Mouse (Mus musculus) kidney, embryonic 16.5 days (tissue): ENCODE data around the gene Osm. TPM values are rescaled to one million over a fixed set of nuclear protein-coding genes. Genes with fewer than 3 reads are reported as not detected.
A peak's percentile ranks its signal among the peaks of the same experiment; 100 is the strongest.

Experiments used
- ATAC-seq: fragments of 200-750 bp; cut with Nextera tagmentation; 2 replicates; pipeline ENCODE4 v1.8.0; 2017; ENCODE audit warnings: moderate TSS enrichment; ENCODE audit not compliant: low FRiP score, low TSS enrichment
- H3K27ac ChIP-seq: fragments of 300-500 bp; sonication (generic); 2 replicates; pipeline ENCODE4 v1.5.1; 2014; ENCODE audit warnings: low read length
- H3K27me3 ChIP-seq: fragments of 300-500 bp; sonication (generic); 2 replicates; pipeline ENCODE4 v1.6.1; 2014; ENCODE audit warnings: low read length, control low read depth, mixed read lengths; ENCODE audit not compliant: insufficient read depth
- H3K36me3 ChIP-seq: fragments of 300-500 bp; sonication (generic); 2 replicates; pipeline ENCODE4 v1.6.1; 2014; ENCODE audit warnings: low read length, control low read depth, mixed read lengths; ENCODE audit not compliant: insufficient read depth
- H3K4me1 ChIP-seq: fragments of 300-500 bp; sonication (generic); 2 replicates; pipeline ENCODE4 v1.6.1; 2014; ENCODE audit warnings: low read length, control low read depth, mixed read lengths; ENCODE audit not compliant: insufficient read depth
- H3K4me2 ChIP-seq: fragments of 300-500 bp; sonication (generic); replicated peaks from 2 replicates; pipeline ENCODE4 v1.6.1; 2014; ENCODE audit warnings: low read depth, low read length
- H3K4me3 ChIP-seq: fragments of 300-500 bp; sonication (generic); 2 replicates; pipeline ENCODE4 v1.5.1; 2014; ENCODE audit warnings: mild to moderate bottlenecking, low read length
- H3K9ac ChIP-seq: fragments of 300-500 bp; sonication (generic); replicated peaks from 2 replicates; pipeline ENCODE4 v1.6.1; 2014; ENCODE audit warnings: low read length
- H3K9me3 ChIP-seq: fragments of 300-500 bp; sonication (generic); 2 replicates; pipeline ENCODE4 v1.6.1; 2016; ENCODE audit warnings: low read length, control low read depth
- WGBS: fragments of 180-500 bp; shearing (Covaris S2); extraction: QIAGEN DNeasy Blood & Tissue Kit; methylation state at CpG from one replicate; pipeline ENCODE4 v1.1.7; 2014; 5-methylcytosine and 5-hydroxymethylcytosine counted together
- polyA plus RNA-seq: library from polyadenylated mRNA; unstranded; fragments of >200 nt; fragmentation: Nextera tagmentation; extraction: Ambion mirVana; gene quantifications from 2 replicates; pipeline ENCODE4 v1.2.1, GENCODE M21; 2015

The Osm gene
- polyA plus RNA-seq, 1 experiment from 2014 or later = not detected

DNA sequence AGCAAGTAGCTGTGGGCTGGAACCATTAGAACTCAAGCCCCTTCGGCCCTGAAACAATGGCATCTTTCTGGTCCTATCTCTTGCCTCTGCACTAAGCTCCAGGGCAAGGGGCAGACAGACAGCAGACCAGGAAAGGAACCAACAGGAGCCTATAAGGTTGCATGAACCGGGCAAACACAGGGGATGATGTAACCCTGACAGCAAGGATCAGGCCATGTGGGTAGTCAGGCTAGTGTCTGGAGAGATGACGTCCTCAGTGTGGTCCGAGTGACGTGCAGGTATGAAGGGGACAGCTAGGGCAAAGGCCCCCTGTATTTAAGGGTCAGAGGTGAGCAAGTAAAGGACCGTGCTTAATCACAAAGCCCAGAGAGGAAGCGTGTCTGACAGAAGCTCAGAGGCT lies 14.1 kb downstream of the Osm start:
- ATAC-seq = no peak

GRCm38 (mm10) chr11:4251376-4251775 lies 15.2 kb downstream of the Osm start:
- no peak overlapping the region for H3K27ac ChIP-seq
- no peaks in the 10 kb centered on the region for H3K36me3 ChIP-seq
- no peak overlapping the region for H3K4me2 ChIP-seq
- H3K4me1 ChIP-seq = no peaks in the 10 kb centered on the region
- H3K27me3 ChIP-seq = no peaks in the 10 kb centered on the region
- H3K9me3 ChIP-seq = no peaks in the 10 kb centered on the region
- no peak for ATAC-seq
- no peak overlapping the region for H3K9ac ChIP-seq
- H3K4me3 ChIP-seq = no peak overlapping the region
- 82% methylated on average over 3 of the region's 3 CpGs for WGBS

More for the DNA sequence above, 14.1 kb downstream of the Osm start:
- H3K36me3 ChIP-seq = no peaks in the 10 kb centered on the region
- H3K9ac ChIP-seq = no peak overlapping the region
- H3K4me1 ChIP-seq = no peaks in the 10 kb centered on the region
- no peaks in the 10 kb centered on the region for H3K27me3 ChIP-seq
- no peak overlapping the region for H3K4me3 ChIP-seq
- no peaks in the 10 kb centered on the region for H3K9me3 ChIP-seq
- WGBS = 72% methylated on average over 7 of the region's 7 CpGs
- H3K4me2 ChIP-seq = no peak overlapping the region
- no peak overlapping the region for H3K27ac ChIP-seq

DNA sequence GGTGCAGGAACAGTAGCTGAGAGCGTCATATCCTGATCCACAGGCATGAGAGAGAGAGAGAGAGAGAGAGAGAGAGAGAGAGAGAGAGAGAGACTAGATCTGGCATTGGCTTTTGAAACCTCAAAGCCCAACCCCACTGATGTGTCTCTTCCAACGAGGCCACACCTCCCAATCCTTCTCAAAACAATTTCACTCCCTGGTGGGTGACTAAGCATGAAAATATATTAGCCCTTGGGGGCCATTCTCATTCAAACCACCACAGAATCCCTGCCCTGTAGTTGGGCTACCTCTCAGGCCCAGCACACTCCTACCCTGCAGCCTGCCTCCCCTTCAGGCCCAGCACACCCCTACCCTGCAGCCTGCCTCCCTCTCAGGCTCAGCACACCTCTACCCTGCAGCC lies 16.7 kb downstream of the Osm start:
- WGBS = 65% methylated on average over 2 of the region's 2 CpGs

DNA sequence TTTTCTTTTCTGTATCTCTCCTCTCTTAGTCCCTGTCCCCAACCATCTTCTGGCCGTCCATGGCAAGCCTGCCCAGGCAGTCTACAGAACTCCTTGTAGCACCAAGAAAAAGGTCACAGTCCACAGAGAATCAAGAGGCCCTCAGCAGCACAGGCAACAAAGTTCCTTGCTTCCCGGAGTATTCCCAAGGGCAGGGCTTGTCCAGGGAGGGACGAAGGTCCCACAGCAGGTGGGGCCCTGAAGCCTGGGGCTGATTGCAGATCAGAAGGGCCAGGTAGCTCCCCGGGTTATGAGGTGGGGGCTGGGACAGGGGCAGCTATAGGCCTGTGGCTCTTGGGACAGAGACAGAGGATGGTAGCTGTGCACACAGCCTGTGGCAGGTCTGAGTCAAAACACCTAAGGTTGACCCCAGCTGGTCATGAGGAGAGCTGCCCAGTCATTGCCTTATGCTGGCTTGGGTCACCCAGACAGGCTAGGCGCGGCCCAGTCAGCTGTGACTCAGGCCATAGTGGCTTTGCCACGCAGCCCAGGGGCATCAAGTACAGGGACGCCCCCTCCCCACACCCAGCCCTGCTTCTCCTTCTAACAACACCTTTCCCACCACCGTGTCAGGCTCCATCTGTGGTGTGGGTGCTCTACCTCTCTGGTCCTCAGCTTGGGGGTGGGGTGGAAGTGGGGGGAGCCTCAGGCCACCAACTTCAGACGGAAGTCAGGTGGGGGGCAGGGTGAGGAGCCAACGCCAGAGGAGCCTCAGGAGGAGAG lies 20.8 kb downstream of the Osm start, which contains the start of gene Lif:
Lif (plus strand) TSS at position 712 of the 762 bp plus-strand sequence.
- 57% methylated on average over 11 of the region's 11 CpGs for WGBS
- ATAC-seq = no peak
- Histone ChIP-seq H3K4me2 (no peak within 1 kb of the TSS), H3K9me3 (no peaks in the 10 kb centered on the region), H3K27me3 (no peaks in the 10 kb centered on the region), H3K36me3 (no peaks in the 10 kb centered on the region), H3K27ac (no peak within 1 kb of the TSS), H3K9ac (no peak within 1 kb of the TSS), H3K4me3 (no peak within 1 kb of the TSS), H3K4me1 (peaks cover 21% of the 10 kb centered on the region)

More for the DNA sequence above, 16.7 kb downstream of the Osm start:
- no peaks in the 10 kb centered on the region for H3K9me3 ChIP-seq
- no peak overlapping the region for H3K4me3 ChIP-seq
- no peak overlapping the region for H3K9ac ChIP-seq
- no peaks in the 10 kb centered on the region for H3K36me3 ChIP-seq
- no peak for ATAC-seq
- no peaks in the 10 kb centered on the region for H3K27me3 ChIP-seq
- H3K27ac ChIP-seq = no peak overlapping the region
- H3K4me2 ChIP-seq = no peak overlapping the region
- H3K4me1 ChIP-seq = no peaks in the 10 kb centered on the region

DNA sequence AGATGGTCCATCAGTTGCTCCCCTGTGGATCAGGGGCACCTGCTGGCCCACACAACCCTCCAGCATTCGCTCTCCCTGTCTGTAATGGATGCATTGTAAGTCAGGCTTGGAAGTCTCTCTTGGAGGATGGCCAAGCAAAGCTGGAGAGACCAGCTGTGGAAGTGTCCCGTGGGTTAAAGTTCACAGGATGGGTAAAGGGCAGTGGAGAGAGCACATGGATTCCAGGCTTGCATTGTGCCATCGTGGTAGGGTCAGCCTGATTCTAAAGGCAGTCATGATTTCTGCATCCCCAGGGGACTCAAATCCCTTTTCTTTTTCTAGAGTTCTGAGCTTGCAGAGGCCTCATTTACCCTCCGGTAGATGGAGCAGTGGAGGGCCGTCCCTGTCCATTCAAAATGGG lies 21.5 kb downstream of the Osm start:
- Histone ChIP-seq H3K4me2 (no peak overlapping the region), H3K27ac (no peak overlapping the region)
- WGBS = 59% methylated on average over 5 of the region's 5 CpGs

DNA sequence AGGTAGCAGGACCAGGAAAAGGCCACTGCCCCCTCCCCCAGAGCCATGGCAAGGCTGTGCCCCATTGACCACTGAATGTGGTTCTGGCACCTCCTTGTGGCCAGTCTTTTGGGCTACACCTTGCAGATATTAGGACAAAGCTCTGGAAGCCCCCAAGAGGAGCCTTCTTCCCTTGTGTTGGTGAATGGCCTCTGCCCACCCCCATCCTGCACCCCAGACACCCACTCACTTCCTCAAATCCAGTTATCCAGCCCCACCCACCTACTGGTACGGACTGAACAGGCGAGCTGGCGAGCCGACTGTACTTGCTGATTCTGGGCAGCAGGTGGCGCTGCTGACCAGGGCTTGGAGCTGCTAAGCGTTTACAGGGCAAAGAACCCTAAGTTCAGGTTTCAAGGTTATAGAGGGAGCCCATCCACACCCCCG lies 22.4 kb downstream of the Osm start:
- Histone ChIP-seq H3K36me3 (no peaks in the 10 kb centered on the region), H3K4me2 (peak overlapping the region; percentile 47), H3K27me3 (no peaks in the 10 kb centered on the region), H3K4me3 (0 out of 2 replicates have a peak overlapping the region, but pooled peaks have one; percentile 22), H3K9ac (no peak overlapping the region), H3K4me1 (peaks cover 35% of the 10 kb centered on the region), H3K27ac (no peak overlapping the region), H3K9me3 (no peaks in the 10 kb centered on the region)
- under 1% methylated on average over 7 of the region's 7 CpGs for WGBS
- ATAC-seq = peak; percentile 33

More for the DNA sequence above, 21.5 kb downstream of the Osm start:
- Histone ChIP-seq H3K4me1 (peaks cover 26% of the 10 kb centered on the region), H3K36me3 (no peaks in the 10 kb centered on the region), H3K9ac (no peak overlapping the region), H3K4me3 (no peak overlapping the region), H3K9me3 (no peaks in the 10 kb centered on the region), H3K27me3 (no peaks in the 10 kb centered on the region)
- ATAC-seq = no peak

GRCm38 (mm10) chr11:4260463-4261187 lies 24.4 kb downstream of the Osm start:
- H3K4me3 ChIP-seq = no peak overlapping the region
- H3K27ac ChIP-seq = no peak overlapping the region
- WGBS = 27% methylated on average over 14 of the region's 14 CpGs
- H3K27me3 ChIP-seq = peaks cover 7% of the 10 kb centered on the region
- 0 out of 2 replicates have a peak overlapping the region, but pooled peaks have one; percentile 22 for H3K9ac ChIP-seq
- H3K9me3 ChIP-seq = no peaks in the 10 kb centered on the region
- peaks cover 44% of the 10 kb centered on the region for H3K4me1 ChIP-seq
- H3K36me3 ChIP-seq = no peaks in the 10 kb centered on the region
- ATAC-seq = no peak
- H3K4me2 ChIP-seq = peak overlapping the region; percentile 26; the same call in 1 of the 2 replicates

DNA sequence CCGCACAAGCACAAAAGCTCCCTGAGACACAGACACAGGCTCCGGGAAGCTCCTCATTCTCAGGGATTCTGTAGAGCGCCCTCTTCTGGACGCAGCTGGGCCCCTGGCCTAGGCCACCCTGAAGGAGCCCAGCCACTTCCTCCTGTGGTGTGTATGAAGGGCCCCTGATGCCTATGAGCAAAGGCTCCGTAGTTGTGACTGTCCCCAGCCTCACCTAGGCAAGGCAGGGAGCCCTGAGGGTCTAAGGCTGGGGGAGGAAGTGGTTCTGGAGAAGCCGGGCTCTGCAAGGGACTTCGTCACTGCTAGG lies 24.9 kb downstream of the Osm start:
- WGBS = 41% methylated on average over 7 of the region's 7 CpGs
- H3K27ac ChIP-seq = no peak overlapping the region
- peak; percentile 25; the same call in 1 of the 2 replicates for ATAC-seq

GRCm38 (mm10) chr11:4261969-4262368 lies 25.7 kb downstream of the Osm start:
- H3K27ac ChIP-seq = no peak overlapping the region
- H3K4me2 ChIP-seq = no peak overlapping the region
- H3K27me3 ChIP-seq = peaks cover 10% of the 10 kb centered on the region
- peaks cover 53% of the 10 kb centered on the region for H3K4me1 ChIP-seq
- ATAC-seq = no peak
- H3K4me3 ChIP-seq = no peak overlapping the region
- H3K9me3 ChIP-seq = no peaks in the 10 kb centered on the region
- H3K9ac ChIP-seq = no peak overlapping the region
- 30% methylated on average over 5 of the region's 5 CpGs for WGBS
- H3K36me3 ChIP-seq = no peaks in the 10 kb centered on the region

More for the DNA sequence above, 24.9 kb downstream of the Osm start:
- Histone ChIP-seq H3K4me3 (no peak overlapping the region), H3K36me3 (no peaks in the 10 kb centered on the region), H3K9me3 (no peaks in the 10 kb centered on the region), H3K9ac (no peak overlapping the region), H3K4me2 (no peak overlapping the region), H3K27me3 (peaks cover 10% of the 10 kb centered on the region), H3K4me1 (peaks cover 49% of the 10 kb centered on the region)

DNA sequence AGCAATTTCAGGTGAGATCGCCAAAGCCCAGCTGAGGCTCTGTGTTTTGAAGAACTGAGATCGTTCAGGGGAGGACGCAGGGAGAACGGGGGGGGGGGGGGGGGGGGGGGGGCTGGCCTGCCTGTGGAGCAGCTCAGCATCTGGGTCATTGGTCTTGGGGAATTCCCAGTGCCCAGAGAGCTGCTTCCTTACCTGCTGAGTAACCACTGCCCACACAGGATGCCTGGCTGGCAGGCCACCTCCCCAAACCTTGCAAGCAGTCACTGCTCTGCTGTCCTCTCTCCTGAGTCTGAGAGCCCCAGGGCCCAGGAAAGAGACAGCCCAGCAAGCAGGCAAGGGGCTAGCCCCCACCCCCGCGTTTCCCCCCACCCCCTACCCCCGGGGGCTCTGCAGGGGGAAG lies 26.6 kb downstream of the Osm start:
- Histone ChIP-seq H3K36me3 (no peaks in the 10 kb centered on the region), H3K27ac (0 out of 2 replicates have a peak overlapping the region, but pooled peaks have one; percentile 24), H3K9me3 (no peaks in the 10 kb centered on the region), H3K4me2 (no peak overlapping the region), H3K4me3 (no peak overlapping the region), H3K27me3 (peaks cover 18% of the 10 kb centered on the region), H3K4me1 (peaks cover 55% of the 10 kb centered on the region), H3K9ac (0 out of 2 replicates have a peak overlapping the region, but pooled peaks have one; percentile 38)
- 25% methylated on average over 4 of the region's 7 CpGs for WGBS
- ATAC-seq = no peak
